Mouse (Mus musculus): ENCODE results near the gene Carns1. TPM values are rescaled to one million over a fixed set of nuclear protein-coding genes. Genes with fewer than 3 reads are reported as not detected.
A peak's percentile ranks its signal among the peaks of the same experiment; 100 is the strongest.
"Not testable (repeated sequence)": the region's sequence is repeated elsewhere in the genome, so short reads cannot be mapped to it uniquely, and the experiment has no call there.

Gene Carns1
- polyA plus RNA-seq, 1 experiment, result 14.4 TPM

GRCm38 (mm10) chr19:4139446-4139845 is 35.8 kb downstream of the Carns1 start, which contains the start of gene Gpr152:
Gpr152 (plus strand) TSS chr19:4139787.
- TF ChIP-seq CTCF (IDR thresholded peaks at IDR 0.05; ENCODE audit: insufficient read depth, low read length) (no peak), POLR2A (IDR thresholded peaks at IDR 0.05; ENCODE audit: borderline replicate concordance, extremely low read depth, low read depth, low read length) (no peak)
- Histone ChIP-seq H3K4me3 (replicated peaks; ENCODE audit: extremely low read depth, low read depth, low read length) (no peak within 1 kb of the TSS), H3K4me1 (ENCODE audit: control insufficient read depth, insufficient read depth, low read length) (no peaks in the 10 kb centered on the region)
- no peak for DNase-seq
- 88% methylated on average over 2 of the region's 2 CpGs for WGBS

DNA sequence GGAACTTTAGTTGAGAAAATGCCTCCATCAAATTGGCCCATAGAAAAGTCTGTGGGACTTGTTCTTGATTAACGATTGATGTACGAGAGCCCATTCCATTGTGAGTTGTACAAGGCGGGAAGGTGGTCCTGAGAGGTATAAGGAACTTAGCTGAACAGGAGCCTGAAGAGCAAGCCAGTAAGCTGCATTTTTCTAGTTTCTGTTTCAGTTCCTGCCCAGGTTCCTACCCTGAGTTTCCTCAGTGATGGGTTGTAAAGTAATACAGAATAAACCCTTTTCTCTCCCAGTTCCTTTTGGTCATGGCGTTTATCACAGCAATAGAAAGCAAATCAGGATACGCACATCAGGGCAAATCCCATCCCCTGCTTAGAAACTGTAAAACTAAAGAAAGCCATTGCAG is 37.4 kb downstream of the Carns1 start:
- no peak overlapping the region for H3K4me3 ChIP-seq (replicated peaks; ENCODE audit: extremely low read depth, low read depth, low read length)
- 74% methylated on average over 5 of the region's 5 CpGs for WGBS
- H3K4me1 ChIP-seq (ENCODE audit: control insufficient read depth, insufficient read depth, low read length), result no peaks in the 10 kb centered on the region
- TF ChIP-seq CTCF (IDR thresholded peaks at IDR 0.05; ENCODE audit: insufficient read depth, low read length) (no peak), POLR2A (IDR thresholded peaks at IDR 0.05; ENCODE audit: borderline replicate concordance, extremely low read depth, low read depth, low read length) (no peak)
- DNase-seq, result no peak

GRCm38 (mm10) chr19:4136463-4136862 is 38.8 kb downstream of the Carns1 start:
- TF ChIP-seq CTCF (IDR thresholded peaks at IDR 0.05; ENCODE audit: insufficient read depth, low read length), result no peak
- TF ChIP-seq POLR2A (IDR thresholded peaks at IDR 0.05; ENCODE audit: borderline replicate concordance, extremely low read depth, low read depth, low read length), result no peak
- H3K4me3 ChIP-seq (replicated peaks; ENCODE audit: extremely low read depth, low read depth, low read length), result no peak overlapping the region
- 76% methylated on average over 5 of the region's 5 CpGs for WGBS

DNA sequence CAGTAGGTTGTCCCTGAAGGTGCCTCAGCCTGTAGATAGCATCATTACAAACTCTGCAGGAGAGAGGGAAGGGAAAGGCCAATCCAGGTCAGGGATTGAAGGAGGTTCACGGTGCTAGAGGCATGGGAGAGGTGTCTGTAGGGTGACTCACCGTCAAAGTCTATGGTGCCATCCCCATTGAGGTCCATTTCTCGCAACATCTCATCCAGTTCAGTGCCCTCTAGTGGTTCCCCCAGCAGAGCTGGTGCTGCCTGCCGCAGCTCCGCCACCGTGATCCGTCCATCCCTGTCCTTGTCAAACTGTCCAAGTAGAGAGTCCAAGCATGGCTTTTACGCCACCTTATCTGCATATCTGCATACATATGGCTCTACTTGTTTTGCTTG is 39.3 kb downstream of the Carns1 start:
- DNase-seq; H3K4me1 ChIP-seq (ENCODE audit: control insufficient read depth, insufficient read depth, low read length); H3K4me3 ChIP-seq (replicated peaks; ENCODE audit: extremely low read depth, low read depth, low read length): not testable (repeated sequence)
- WGBS, result 14% methylated on average over 8 of the region's 8 CpGs
- peak; percentile 52; the same call in 1 of the 2 replicates for TF ChIP-seq CTCF (IDR thresholded peaks at IDR 0.05; ENCODE audit: insufficient read depth, low read length)

More at GRCm38 (mm10) chr19:4136463-4136862, 38.8 kb downstream of the Carns1 start:
- H3K4me1 ChIP-seq (ENCODE audit: control insufficient read depth, insufficient read depth, low read length), result no peaks in the 10 kb centered on the region
- DNase-seq, result no peak

DNA sequence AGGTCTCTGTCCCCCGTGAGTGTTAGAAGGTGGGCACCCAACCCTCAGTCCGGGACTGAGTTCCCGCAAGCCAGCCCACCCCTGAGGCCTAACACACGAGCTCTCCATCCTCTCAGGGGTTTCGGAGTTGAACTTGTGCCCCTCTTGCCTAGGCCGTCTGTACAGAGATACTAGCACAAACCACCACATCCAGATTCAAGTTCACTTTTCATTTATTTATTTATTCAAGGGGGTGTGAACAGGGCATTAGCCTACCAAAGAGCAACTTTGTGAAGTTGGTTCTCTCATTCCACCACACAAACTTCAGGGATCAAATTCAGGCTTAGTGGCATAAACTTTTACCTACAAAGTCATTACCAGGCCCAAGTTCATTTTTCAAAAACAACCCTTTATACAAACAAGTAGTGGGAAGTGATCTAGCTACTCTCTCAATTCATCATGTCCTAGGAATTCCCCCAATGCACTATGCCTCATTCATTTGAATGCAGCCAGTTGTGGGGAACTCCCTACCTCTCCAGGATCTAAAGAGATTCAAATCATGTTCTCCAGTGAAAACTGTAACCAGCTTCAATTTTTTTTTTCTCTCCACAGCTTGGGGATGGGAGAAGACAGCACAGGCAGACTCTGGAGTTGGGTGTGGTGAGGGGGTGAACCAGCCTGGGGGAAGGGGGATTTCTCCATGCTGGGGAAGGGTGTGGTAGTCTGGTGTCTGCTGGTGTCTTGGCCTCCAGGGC is 39.9 kb downstream of the Carns1 start:
- H3K4me1 ChIP-seq (ENCODE audit: control insufficient read depth, insufficient read depth, low read length); H3K4me3 ChIP-seq (replicated peaks; ENCODE audit: extremely low read depth, low read depth, low read length); DNase-seq: not testable (repeated sequence)
- 79% methylated on average over 6 of the region's 6 CpGs for WGBS

DNA sequence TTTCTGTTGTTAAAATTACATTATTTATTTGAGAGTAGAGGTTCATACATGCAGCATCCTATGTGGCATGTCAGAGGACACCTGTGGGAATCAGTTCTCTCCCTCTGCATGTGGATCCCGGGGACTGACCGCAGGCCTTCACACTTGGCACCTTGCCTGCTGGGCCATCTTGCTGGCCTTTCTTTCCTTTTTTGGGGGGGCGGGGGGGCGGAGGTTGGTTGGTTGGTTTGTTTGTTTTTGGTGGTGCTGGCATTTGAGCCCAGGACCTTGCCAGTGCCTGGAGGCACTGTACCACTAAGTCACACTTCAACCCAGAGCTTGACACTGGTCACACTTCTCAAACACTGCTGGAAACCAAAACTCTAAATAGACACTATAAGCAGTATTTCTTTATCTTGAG is 40.9 kb downstream of the Carns1 start:
- TF ChIP-seq CTCF (IDR thresholded peaks at IDR 0.05; ENCODE audit: insufficient read depth, low read length), result no peak
- TF ChIP-seq POLR2A (IDR thresholded peaks at IDR 0.05; ENCODE audit: borderline replicate concordance, extremely low read depth, low read depth, low read length), result no peak
- Histone ChIP-seq H3K4me1 (ENCODE audit: control insufficient read depth, insufficient read depth, low read length) (no peaks in the 10 kb centered on the region), H3K4me3 (replicated peaks; ENCODE audit: extremely low read depth, low read depth, low read length) (no peak overlapping the region)
- WGBS, result 76% methylated on average over 4 of the region's 4 CpGs
- DNase-seq, result no peak

GRCm38 (mm10) chr19:4131768-4132167 is 43.5 kb downstream of the Carns1 start:
- DNase-seq, result no peak
- TF ChIP-seq CTCF (IDR thresholded peaks at IDR 0.05; ENCODE audit: insufficient read depth, low read length) (no peak), POLR2A (IDR thresholded peaks at IDR 0.05; ENCODE audit: borderline replicate concordance, extremely low read depth, low read depth, low read length) (no peak)
- 86% methylated on average over 2 of the region's 2 CpGs for WGBS
- H3K4me3 ChIP-seq (replicated peaks; ENCODE audit: extremely low read depth, low read depth, low read length), result no peak overlapping the region
- peaks cover 4% of the 10 kb centered on the region; the same call in 1 of the 2 replicates for H3K4me1 ChIP-seq (ENCODE audit: control insufficient read depth, insufficient read depth, low read length)

DNA sequence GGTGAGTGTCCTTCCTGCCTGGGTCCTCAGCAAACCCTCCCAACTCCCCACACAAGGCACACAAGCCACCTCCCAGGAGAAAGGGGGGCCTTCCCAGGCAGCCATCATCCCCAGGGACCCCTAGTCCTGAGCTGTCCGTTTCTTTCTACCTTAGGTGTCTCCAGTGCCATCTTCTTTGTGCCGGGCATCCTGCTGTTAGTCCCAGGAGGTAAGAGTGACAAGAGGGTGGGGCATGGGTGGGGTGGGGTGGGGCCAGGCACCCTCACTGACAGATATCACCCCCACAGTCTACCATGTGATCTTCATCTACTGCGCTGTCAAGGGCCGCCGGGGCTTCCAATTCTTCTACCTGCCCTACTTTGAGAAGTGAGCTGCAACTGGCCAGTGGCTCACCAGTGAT is 44.2 kb downstream of the Carns1 start:
- 87% methylated on average over 5 of the region's 5 CpGs for WGBS
- TF ChIP-seq POLR2A (IDR thresholded peaks at IDR 0.05; ENCODE audit: borderline replicate concordance, extremely low read depth, low read depth, low read length), result no peak
- no peak for TF ChIP-seq CTCF (IDR thresholded peaks at IDR 0.05; ENCODE audit: insufficient read depth, low read length)

DNA sequence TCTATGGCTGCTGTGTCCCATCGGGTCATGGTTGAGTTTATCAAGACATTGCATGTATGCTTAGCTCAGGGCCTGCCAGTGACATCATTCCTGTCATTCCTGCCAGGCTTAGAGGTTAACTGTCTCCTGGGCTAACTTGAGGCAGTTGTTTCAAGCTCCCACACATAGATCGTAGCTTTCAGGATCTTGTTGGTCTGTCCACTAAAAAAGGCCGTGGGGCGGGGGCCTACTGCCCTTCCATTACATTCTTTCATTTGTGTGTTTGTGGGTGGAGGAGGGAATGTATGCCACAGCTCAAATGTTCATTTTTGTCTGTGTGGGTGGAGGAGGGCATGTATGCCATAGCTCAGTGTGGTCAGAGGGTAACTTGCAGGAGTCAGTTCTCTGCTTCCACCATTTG is 45.2 kb downstream of the Carns1 start:
- Histone ChIP-seq H3K4me1 (ENCODE audit: control insufficient read depth, insufficient read depth, low read length) (peaks cover 10% of the 10 kb centered on the region; the same call in 1 of the 2 replicates), H3K4me3 (replicated peaks; ENCODE audit: extremely low read depth, low read depth, low read length) (no peak overlapping the region)
- TF ChIP-seq CTCF (IDR thresholded peaks at IDR 0.05; ENCODE audit: insufficient read depth, low read length) (no peak), POLR2A (IDR thresholded peaks at IDR 0.05; ENCODE audit: borderline replicate concordance, extremely low read depth, low read depth, low read length) (no peak)
- WGBS, result 79% methylated on average over 4 of the region's 4 CpGs
- DNase-seq, result no peak

More for the DNA sequence above, 44.2 kb downstream of the Carns1 start:
- Histone ChIP-seq H3K4me1 (ENCODE audit: control insufficient read depth, insufficient read depth, low read length) (peaks cover 7% of the 10 kb centered on the region; the same call in 1 of the 2 replicates), H3K4me3 (replicated peaks; ENCODE audit: extremely low read depth, low read depth, low read length) (no peak overlapping the region)
- no peak for DNase-seq

GRCm38 (mm10) chr19:4129462-4129861 is 45.8 kb downstream of the Carns1 start:
- no peak for DNase-seq
- WGBS, result 85% methylated on average over 7 of the region's 7 CpGs
- TF ChIP-seq POLR2A (IDR thresholded peaks at IDR 0.05; ENCODE audit: borderline replicate concordance, extremely low read depth, low read depth, low read length) (no peak), CTCF (IDR thresholded peaks at IDR 0.05; ENCODE audit: insufficient read depth, low read length) (no peak)
- no peak overlapping the region for H3K4me3 ChIP-seq (replicated peaks; ENCODE audit: extremely low read depth, low read depth, low read length)
- peaks cover 10% of the 10 kb centered on the region; the same call in 1 of the 2 replicates for H3K4me1 ChIP-seq (ENCODE audit: control insufficient read depth, insufficient read depth, low read length)
